Mouse (Mus musculus): ENCODE measurements at regions not wholly inside any gene's neighbourhood (a gene's known extent, or its start where the extent isn't known, plus 50 kb on each side); places are given as distances from the start of the nearest gene placed in this dataset.
A peak's percentile ranks its signal among the peaks of the same experiment; 100 is the strongest.

- DNase-seq = no peak
Measured at GRCm38 (mm10) chr9:69658276-69658675, 102.5 kb downstream of the Foxb1 start.

- no peak for DNase-seq
Measured at GRCm38 (mm10) chr9:69656053-69656452, 104.7 kb downstream of the Foxb1 start.

GRCm38 (mm10) chr9:69652106-69652505 is 108.6 kb downstream of the Foxb1 start:
- DNase-seq = no peak

GRCm38 (mm10) chr9:69651608-69652007 is 109.1 kb downstream of the Foxb1 start:
- no peak for DNase-seq

- DNase-seq = no peak
Measured at GRCm38 (mm10) chr9:69642591-69642990, 118.1 kb downstream of the Foxb1 start.

- peak; percentile 7 for DNase-seq
Measured at GRCm38 (mm10) chr9:69623312-69623711, 137.4 kb downstream of the Foxb1 start.

GRCm38 (mm10) chr9:69621006-69621405 is 139.7 kb downstream of the Foxb1 start:
- no peak for DNase-seq

GRCm38 (mm10) chr9:69617328-69617727 is 143.4 kb downstream of the Foxb1 start:
- no peak for DNase-seq

- no peak for DNase-seq
Measured at GRCm38 (mm10) chr9:69597472-69597871, 144.1 kb downstream of the Anxa2 start.

GRCm38 (mm10) chr9:69592329-69593062 is 139.1 kb downstream of the Anxa2 start:
- DNase-seq = no peak

GRCm38 (mm10) chr9:69588846-69589245 is 135.4 kb downstream of the Anxa2 start:
- DNase-seq = no peak

- no peak for DNase-seq
Measured at GRCm38 (mm10) chr9:69587096-69587495, 133.7 kb downstream of the Anxa2 start.

- DNase-seq = no peak
Measured at GRCm38 (mm10) chr9:69581236-69581635, 127.8 kb downstream of the Anxa2 start.

GRCm38 (mm10) chr9:69577661-69578405 is 124.4 kb downstream of the Anxa2 start:
- DNase-seq = no peak

GRCm38 (mm10) chr9:69575386-69575785 is 122.0 kb downstream of the Anxa2 start:
- DNase-seq = no peak

GRCm38 (mm10) chr9:69568631-69569230 is 115.3 kb downstream of the Anxa2 start:
- no peak for DNase-seq

GRCm38 (mm10) chr9:69568222-69568621 is 114.8 kb downstream of the Anxa2 start:
- no peak for DNase-seq

- DNase-seq = no peak
Measured at GRCm38 (mm10) chr9:69566996-69567395, 113.6 kb downstream of the Anxa2 start.

GRCm38 (mm10) chr9:69543241-69543640 is 89.8 kb downstream of the Anxa2 start:
- no peak for DNase-seq

Measured in cerebellum, adult 9-11 months (tissue).